Mouse (Mus musculus) liver, embryonic 15.5 days (tissue): ENCODE data around the gene Tmem94. TPM values are rescaled to one million over a fixed set of nuclear protein-coding genes. Genes with fewer than 3 reads are reported as not detected.

Experiments used
- ATAC-seq: fragments of 200-750 bp; cut with Nextera tagmentation; 2 replicates; pipeline ENCODE4 v1.8.0; 2017; ENCODE audit warnings: moderate number of reproducible peaks, mild to moderate bottlenecking, moderate library complexity; ENCODE audit not compliant: insufficient read depth
- H3K27ac ChIP-seq: fragments of 300-500 bp; sonication (generic); replicated peaks from 2 replicates; pipeline ENCODE4 v1.5.1; 2015; ENCODE audit warnings: mild to moderate bottlenecking, inconsistent platforms
- H3K27me3 ChIP-seq: fragments of 300-500 bp; sonication (generic); 2 replicates; pipeline ENCODE4 v1.6.1; 2015; ENCODE audit warnings: mild to moderate bottlenecking, inconsistent platforms
- H3K36me3 ChIP-seq: fragments of 300-500 bp; sonication (generic); replicated peaks from 2 replicates; pipeline ENCODE4 v1.6.1; 2015; ENCODE audit warnings: moderate library complexity, mild to moderate bottlenecking, inconsistent platforms
- H3K4me1 ChIP-seq: fragments of 300-500 bp; sonication (generic); replicated peaks from 2 replicates; pipeline ENCODE4 v1.6.1; 2015; ENCODE audit warnings: inconsistent platforms
- H3K4me2 ChIP-seq: fragments of 300-500 bp; sonication (generic); 2 replicates; pipeline ENCODE4 v1.6.1; 2015; ENCODE audit warnings: moderate library complexity, mild to moderate bottlenecking, inconsistent platforms
- H3K4me3 ChIP-seq: fragments of 300-500 bp; sonication (generic); replicated peaks from 2 replicates; pipeline ENCODE4 v1.5.1; 2015; ENCODE audit warnings: mild to moderate bottlenecking, inconsistent platforms
- H3K9ac ChIP-seq: fragments of 300-500 bp; sonication (generic); 2 replicates; pipeline ENCODE4 v1.6.1; 2015; ENCODE audit warnings: moderate library complexity, mild to moderate bottlenecking, inconsistent platforms
- H3K9me3 ChIP-seq: fragments of 300-500 bp; sonication (generic); replicated peaks from 2 replicates; pipeline ENCODE4 v1.6.1; 2016; ENCODE audit warnings: inconsistent platforms
- WGBS: fragments of 180-500 bp; shearing (Covaris S2); methylation state at CpG from one replicate; pipeline ENCODE4 v1.1.7; 2015; ENCODE audit warnings: mixed read lengths; ENCODE audit not compliant: insufficient replicate concordance; 5-methylcytosine and 5-hydroxymethylcytosine counted together
- polyA plus RNA-seq: library from polyadenylated mRNA; unstranded; fragments of >200 nt; fragmentation: Nextera tagmentation; extraction: Ambion mirVana; gene quantifications from 2 replicates; pipeline ENCODE4 v1.2.1, GENCODE M21; 2015

Tmem94 gene
- polyA plus RNA-seq, 1 experiment from 2014 or later: 9.9 TPM

- Histone ChIP-seq H3K4me1 (peaks cover 35% of the 10 kb centered on the region), H3K9me3 (no peaks in the 10 kb centered on the region), H3K4me2 (no peak overlapping the region), H3K27ac (no peak overlapping the region), H3K36me3 (peaks cover 36% of the 10 kb centered on the region), H3K9ac (no peak overlapping the region), H3K27me3 (peaks cover 7% of the 10 kb centered on the region; the same call in 1 of the 2 replicates), H3K4me3 (no peak overlapping the region)
- WGBS: 81% methylated on average over 16 of the region's 16 CpGs
- no peak for ATAC-seq
These were observed 54.8 kb downstream of the Tmem94 start for GRCm38 (mm10) chr11:115819915-115820623.

- Histone ChIP-seq H3K27me3 (peaks cover 10% of the 10 kb centered on the region), H3K4me3 (no peak overlapping the region), H3K4me1 (peaks cover 34% of the 10 kb centered on the region), H3K9me3 (no peaks in the 10 kb centered on the region), H3K9ac (no peak overlapping the region), H3K27ac (no peak overlapping the region), H3K4me2 (no peak overlapping the region), H3K36me3 (peaks cover 36% of the 10 kb centered on the region)
- ATAC-seq: no peak
- WGBS: 58% methylated on average over 4 of the region's 4 CpGs
These were observed 55.8 kb downstream of the Tmem94 start for GRCm38 (mm10) chr11:115821001-115821400.

GRCm38 (mm10) chr11:115823774-115824740 is 58.8 kb downstream of the Tmem94 start, which contains the start of gene Llgl2:
TSS of gene Llgl2 (plus strand) at chr11:115824049.
- peaks cover 46% of the 10 kb centered on the region for H3K4me1 ChIP-seq
- under 1% methylated on average over 87 of the region's 87 CpGs for WGBS
- peaks cover 18% of the 10 kb centered on the region for H3K36me3 ChIP-seq
- ATAC-seq: peak; percentile 96
- H3K4me3 ChIP-seq: peak within 1 kb of the TSS; percentile 75
- peak within 1 kb of the TSS; percentile 76 for H3K9ac ChIP-seq
- H3K4me2 ChIP-seq: peak within 1 kb of the TSS; percentile 99
- peak within 1 kb of the TSS; percentile 74 for H3K27ac ChIP-seq
- H3K27me3 ChIP-seq: peaks cover 22% of the 10 kb centered on the region
- H3K9me3 ChIP-seq: no peaks in the 10 kb centered on the region

- Histone ChIP-seq H3K4me1 (peaks cover 53% of the 10 kb centered on the region), H3K9ac (peak overlapping the region; percentile 76), H3K4me2 (peak overlapping the region; percentile 99), H3K27ac (0 out of 2 replicates have a peak overlapping the region, but pooled peaks have one; percentile 74), H3K36me3 (peaks cover 16% of the 10 kb centered on the region), H3K4me3 (peak overlapping the region; percentile 75), H3K27me3 (peaks cover 22% of the 10 kb centered on the region), H3K9me3 (no peaks in the 10 kb centered on the region)
- 23% methylated on average over 11 of the region's 11 CpGs for WGBS
- no peak for ATAC-seq
These were observed 59.6 kb downstream of the Tmem94 start for GRCm38 (mm10) chr11:115824813-115825212.

- Histone ChIP-seq H3K9me3 (no peaks in the 10 kb centered on the region), H3K4me2 (no peak overlapping the region), H3K27me3 (peaks cover 22% of the 10 kb centered on the region), H3K9ac (no peak overlapping the region), H3K36me3 (0 out of 2 replicates have a peak, but pooled peaks cover 8% of the 10 kb centered on the region), H3K27ac (no peak overlapping the region), H3K4me1 (peaks cover 70% of the 10 kb centered on the region), H3K4me3 (no peak overlapping the region)
- ATAC-seq: no peak
- 65% methylated on average over 5 of the region's 5 CpGs for WGBS
These were observed 61.3 kb downstream of the Tmem94 start for GRCm38 (mm10) chr11:115826487-115826886.

- H3K4me2 ChIP-seq: no peak overlapping the region
- no peak overlapping the region for H3K27ac ChIP-seq
- no peak overlapping the region for H3K4me3 ChIP-seq
- 0 out of 2 replicates have a peak, but pooled peaks cover 1% of the 10 kb centered on the region for H3K36me3 ChIP-seq
- H3K27me3 ChIP-seq: peaks cover 22% of the 10 kb centered on the region
- no peak for ATAC-seq
- H3K4me1 ChIP-seq: peaks cover 81% of the 10 kb centered on the region
- no peaks in the 10 kb centered on the region for H3K9me3 ChIP-seq
- WGBS: 66% methylated on average over 6 of the region's 6 CpGs
- H3K9ac ChIP-seq: no peak overlapping the region
These were observed 62.4 kb downstream of the Tmem94 start for GRCm38 (mm10) chr11:115827624-115828023.

- Histone ChIP-seq H3K9ac (no peak overlapping the region), H3K4me3 (no peak overlapping the region), H3K4me2 (no peak overlapping the region), H3K4me1 (peaks cover 84% of the 10 kb centered on the region), H3K27me3 (peaks cover 22% of the 10 kb centered on the region), H3K27ac (no peak overlapping the region), H3K36me3 (no peaks in the 10 kb centered on the region), H3K9me3 (no peaks in the 10 kb centered on the region)
- no peak for ATAC-seq
- 45% methylated on average over 4 of the region's 4 CpGs for WGBS
These were observed 63.8 kb downstream of the Tmem94 start for GRCm38 (mm10) chr11:115829036-115829435.

- 0 out of 2 replicates have a peak overlapping the region, but pooled peaks have one; percentile 15 for H3K9ac ChIP-seq
- no peaks in the 10 kb centered on the region for H3K36me3 ChIP-seq
- peaks cover 72% of the 10 kb centered on the region for H3K4me1 ChIP-seq
- peak overlapping the region; percentile 50 for H3K4me2 ChIP-seq
- H3K9me3 ChIP-seq: no peaks in the 10 kb centered on the region
- 44% methylated on average over 25 of the region's 25 CpGs for WGBS
- peaks cover 12% of the 10 kb centered on the region; the same call in 1 of the 2 replicates for H3K27me3 ChIP-seq
- no peak for ATAC-seq
- no peak overlapping the region for H3K4me3 ChIP-seq
- H3K27ac ChIP-seq: peak overlapping the region; percentile 81
These were observed 65.5 kb downstream of the Tmem94 start for GRCm38 (mm10) chr11:115830550-115831325.

GRCm38 (mm10) chr11:115831518-115831917 is 66.3 kb downstream of the Tmem94 start:
- Histone ChIP-seq H3K4me1 (peaks cover 65% of the 10 kb centered on the region), H3K36me3 (no peaks in the 10 kb centered on the region), H3K4me3 (peak overlapping the region; percentile 22), H3K27me3 (peaks cover 12% of the 10 kb centered on the region; the same call in 1 of the 2 replicates), H3K9me3 (no peaks in the 10 kb centered on the region), H3K4me2 (peak overlapping the region; percentile 50), H3K27ac (peak overlapping the region; percentile 81), H3K9ac (0 out of 2 replicates have a peak overlapping the region, but pooled peaks have one; percentile 15)
- 33% methylated on average over 3 of the region's 3 CpGs for WGBS
- peak; percentile 32 for ATAC-seq

- H3K27ac ChIP-seq: peak overlapping the region; percentile 81
- peak overlapping the region; percentile 22; the same call in 1 of the 2 replicates for H3K4me3 ChIP-seq
- peaks cover 12% of the 10 kb centered on the region; the same call in 1 of the 2 replicates for H3K27me3 ChIP-seq
- no peaks in the 10 kb centered on the region for H3K9me3 ChIP-seq
- ATAC-seq: peak; percentile 64
- H3K36me3 ChIP-seq: no peaks in the 10 kb centered on the region
- H3K4me1 ChIP-seq: peaks cover 68% of the 10 kb centered on the region
- peak overlapping the region; percentile 50 for H3K4me2 ChIP-seq
- H3K9ac ChIP-seq: 0 out of 2 replicates have a peak overlapping the region, but pooled peaks have one; percentile 15
- 56% methylated on average over 6 of the region's 6 CpGs for WGBS
These were observed 66.8 kb downstream of the Tmem94 start for GRCm38 (mm10) chr11:115832064-115832463.
